Mouse (Mus musculus) forebrain, embryonic 15.5 days (tissue): ENCODE results near the gene Fbxl17. TPM values are rescaled to one million over a fixed set of nuclear protein-coding genes. Genes with fewer than 3 reads are reported as not detected.

Experiments used
- ATAC-seq: fragments of 200-750 bp; cut with Nextera tagmentation; replicated peaks from 2 replicates; pipeline ENCODE4 v1.8.0; 2017; ENCODE audit warnings: mild to moderate bottlenecking, moderate TSS enrichment, moderate library complexity
- H3K27ac ChIP-seq: fragments of 300-500 bp; sonication (generic); replicated peaks from 2 replicates; pipeline ENCODE4 v1.5.1; 2015; ENCODE audit warnings: mild to moderate bottlenecking, inconsistent platforms
- H3K27me3 ChIP-seq: fragments of 300-500 bp; sonication (generic); 2 replicates; pipeline ENCODE4 v1.6.1; 2015; ENCODE audit warnings: inconsistent platforms
- H3K36me3 ChIP-seq: fragments of 300-500 bp; sonication (generic); 2 replicates; pipeline ENCODE4 v1.6.1; 2015; ENCODE audit warnings: mild to moderate bottlenecking, inconsistent platforms
- H3K4me1 ChIP-seq: fragments of 300-500 bp; sonication (generic); 2 replicates; pipeline ENCODE4 v1.6.1; 2015; ENCODE audit warnings: inconsistent platforms
- H3K4me2 ChIP-seq: fragments of 300-500 bp; sonication (generic); replicated peaks from 2 replicates; pipeline ENCODE4 v1.6.1; 2015; ENCODE audit warnings: mild to moderate bottlenecking, inconsistent platforms
- H3K4me3 ChIP-seq: fragments of 300-500 bp; sonication (generic); 2 replicates; pipeline ENCODE4 v1.5.1; 2015; ENCODE audit warnings: mild to moderate bottlenecking, inconsistent platforms
- H3K9ac ChIP-seq: fragments of 300-500 bp; sonication (generic); replicated peaks from 2 replicates; pipeline ENCODE4 v1.6.1; 2015; ENCODE audit warnings: mild to moderate bottlenecking, inconsistent platforms
- H3K9me3 ChIP-seq: fragments of 300-500 bp; sonication (generic); 2 replicates; pipeline ENCODE4 v1.6.1; 2016; ENCODE audit warnings: inconsistent platforms
- WGBS: fragments of 180-500 bp; shearing (Covaris S2); methylation state at CpG from one replicate; pipeline ENCODE4 v1.1.7; 2015; ENCODE audit warnings: mixed read lengths; 5-methylcytosine and 5-hydroxymethylcytosine counted together
- polyA plus RNA-seq: library from polyadenylated mRNA; unstranded; fragments of >200 nt; fragmentation: Nextera tagmentation; extraction: Ambion mirVana; gene quantifications from 2 replicates; pipeline ENCODE4 v1.2.1, GENCODE M21; 2015

Fbxl17 gene
- polyA plus RNA-seq, 1 experiment from 2014 or later, result 8.7 TPM

GRCm38 (mm10) chr17:63350876-63351509, 148.8 kb downstream of the Fbxl17 start:
- H3K4me2 ChIP-seq, result no peak overlapping the region
- no peak overlapping the region for H3K27ac ChIP-seq
- ATAC-seq, result 0 out of 2 replicates have a peak, but pooled peaks have one; percentile 32
- no peaks in the 10 kb centered on the region for H3K4me1 ChIP-seq
- no peaks in the 10 kb centered on the region for H3K27me3 ChIP-seq
- no peaks in the 10 kb centered on the region for H3K36me3 ChIP-seq
- H3K4me3 ChIP-seq, result no peak overlapping the region
- H3K9me3 ChIP-seq, result no peaks in the 10 kb centered on the region
- no peak overlapping the region for H3K9ac ChIP-seq
- 72% methylated on average over 4 of the region's 4 CpGs for WGBS

- no peaks in the 10 kb centered on the region for H3K27me3 ChIP-seq
- no peak overlapping the region for H3K4me3 ChIP-seq
- H3K4me2 ChIP-seq, result no peak overlapping the region
- 83% methylated on average over 5 of the region's 5 CpGs for WGBS
- no peak overlapping the region for H3K9ac ChIP-seq
- H3K36me3 ChIP-seq, result no peaks in the 10 kb centered on the region
- no peak overlapping the region for H3K27ac ChIP-seq
- no peaks in the 10 kb centered on the region for H3K9me3 ChIP-seq
- H3K4me1 ChIP-seq, result no peaks in the 10 kb centered on the region
- no peak for ATAC-seq
Observed at GRCm38 (mm10) chr17:63344101-63344500, 155.7 kb downstream of the Fbxl17 start.

- Histone ChIP-seq H3K4me2 (no peak overlapping the region), H3K9ac (no peak overlapping the region), H3K27me3 (no peaks in the 10 kb centered on the region), H3K4me1 (no peaks in the 10 kb centered on the region), H3K36me3 (no peaks in the 10 kb centered on the region), H3K4me3 (no peak overlapping the region), H3K9me3 (no peaks in the 10 kb centered on the region), H3K27ac (no peak overlapping the region)
- ATAC-seq, result no peak
- WGBS, result 72% methylated on average over 4 of the region's 4 CpGs
Observed at GRCm38 (mm10) chr17:63343076-63343475, 156.7 kb downstream of the Fbxl17 start.

- Histone ChIP-seq H3K4me3 (no peak overlapping the region), H3K36me3 (no peaks in the 10 kb centered on the region), H3K4me1 (no peaks in the 10 kb centered on the region), H3K9ac (no peak overlapping the region), H3K4me2 (no peak overlapping the region), H3K9me3 (no peaks in the 10 kb centered on the region), H3K27me3 (no peaks in the 10 kb centered on the region), H3K27ac (no peak overlapping the region)
- no peak for ATAC-seq
- WGBS, result 81% methylated on average over 11 of the region's 11 CpGs
Observed at GRCm38 (mm10) chr17:63342440-63342839, 157.4 kb downstream of the Fbxl17 start.

GRCm38 (mm10) chr17:63341203-63341602, 158.6 kb downstream of the Fbxl17 start:
- Histone ChIP-seq H3K27ac (no peak overlapping the region), H3K36me3 (no peaks in the 10 kb centered on the region), H3K4me3 (no peak overlapping the region), H3K4me1 (no peaks in the 10 kb centered on the region), H3K9me3 (no peaks in the 10 kb centered on the region), H3K4me2 (no peak overlapping the region), H3K9ac (no peak overlapping the region), H3K27me3 (no peaks in the 10 kb centered on the region)
- no peak for ATAC-seq
- 87% methylated on average over 3 of the region's 3 CpGs for WGBS

GRCm38 (mm10) chr17:63328888-63329287, 170.9 kb downstream of the Fbxl17 start:
- no peaks in the 10 kb centered on the region for H3K36me3 ChIP-seq
- no peak for ATAC-seq
- WGBS, result 89% methylated on average over 2 of the region's 2 CpGs
- no peak overlapping the region for H3K9ac ChIP-seq
- no peak overlapping the region for H3K27ac ChIP-seq
- no peaks in the 10 kb centered on the region for H3K27me3 ChIP-seq
- H3K4me3 ChIP-seq, result no peak overlapping the region
- no peaks in the 10 kb centered on the region for H3K9me3 ChIP-seq
- peaks cover 3% of the 10 kb centered on the region; the same call in 1 of the 2 replicates for H3K4me1 ChIP-seq
- no peak overlapping the region for H3K4me2 ChIP-seq

GRCm38 (mm10) chr17:63326227-63326626, 173.6 kb downstream of the Fbxl17 start:
- Histone ChIP-seq H3K4me1 (peaks cover 6% of the 10 kb centered on the region), H3K27me3 (no peaks in the 10 kb centered on the region), H3K9ac (no peak overlapping the region), H3K27ac (peak overlapping the region; percentile 65), H3K36me3 (no peaks in the 10 kb centered on the region), H3K9me3 (no peaks in the 10 kb centered on the region), H3K4me3 (no peak overlapping the region), H3K4me2 (no peak overlapping the region)
- WGBS, result 78% methylated on average over 5 of the region's 5 CpGs
- peak; percentile 59; the same call in 1 of the 2 replicates for ATAC-seq

GRCm38 (mm10) chr17:63324672-63325071, 175.1 kb downstream of the Fbxl17 start:
- WGBS, result 96% methylated on average over 2 of the region's 2 CpGs
- H3K4me2 ChIP-seq, result no peak overlapping the region

GRCm38 (mm10) chr17:63324039-63324438, 175.8 kb downstream of the Fbxl17 start:
- H3K27me3 ChIP-seq, result no peaks in the 10 kb centered on the region
- H3K9ac ChIP-seq, result no peak overlapping the region
- 0 out of 2 replicates have a peak, but pooled peaks have one; percentile 36 for ATAC-seq
- peaks cover 15% of the 10 kb centered on the region for H3K4me1 ChIP-seq
- H3K9me3 ChIP-seq, result no peaks in the 10 kb centered on the region
- H3K4me3 ChIP-seq, result no peak overlapping the region
- H3K27ac ChIP-seq, result no peak overlapping the region
- no peak overlapping the region for H3K4me2 ChIP-seq
- 40% methylated on average over 2 of the region's 2 CpGs for WGBS
- no peaks in the 10 kb centered on the region for H3K36me3 ChIP-seq

More at GRCm38 (mm10) chr17:63324672-63325071, 175.1 kb downstream of the Fbxl17 start:
- H3K4me1 ChIP-seq, result peaks cover 14% of the 10 kb centered on the region
- no peaks in the 10 kb centered on the region for H3K36me3 ChIP-seq
- ATAC-seq, result no peak
- no peak overlapping the region for H3K9ac ChIP-seq
- H3K27me3 ChIP-seq, result no peaks in the 10 kb centered on the region
- no peak overlapping the region for H3K4me3 ChIP-seq
- no peak overlapping the region for H3K27ac ChIP-seq
- H3K9me3 ChIP-seq, result no peaks in the 10 kb centered on the region

GRCm38 (mm10) chr17:63322846-63323245, 177.0 kb downstream of the Fbxl17 start:
- Histone ChIP-seq H3K9ac (no peak overlapping the region), H3K4me2 (no peak overlapping the region), H3K4me1 (peaks cover 15% of the 10 kb centered on the region), H3K4me3 (no peak overlapping the region), H3K9me3 (no peaks in the 10 kb centered on the region), H3K27me3 (no peaks in the 10 kb centered on the region), H3K36me3 (no peaks in the 10 kb centered on the region), H3K27ac (no peak overlapping the region)
- no peak for ATAC-seq
- WGBS, result 88% methylated on average over 7 of the region's 7 CpGs

GRCm38 (mm10) chr17:63321290-63321689, 178.5 kb downstream of the Fbxl17 start:
- Histone ChIP-seq H3K9me3 (no peaks in the 10 kb centered on the region), H3K4me3 (no peak overlapping the region), H3K4me1 (peaks cover 15% of the 10 kb centered on the region), H3K27ac (no peak overlapping the region), H3K27me3 (no peaks in the 10 kb centered on the region), H3K9ac (no peak overlapping the region), H3K36me3 (no peaks in the 10 kb centered on the region), H3K4me2 (no peak overlapping the region)
- 24% methylated on average over 5 of the region's 5 CpGs for WGBS
- ATAC-seq, result no peak

- no peaks in the 10 kb centered on the region for H3K9me3 ChIP-seq
Observed at GRCm38 (mm10) chr17:63317518-63317917, 182.3 kb downstream of the Fbxl17 start.

More at GRCm38 (mm10) chr17:63317518-63317917, 182.3 kb downstream of the Fbxl17 start:
- H3K9ac ChIP-seq, result no peak overlapping the region
- no peak overlapping the region for H3K27ac ChIP-seq
- no peak; the same call in 1 of the 2 replicates for ATAC-seq
- WGBS, result 49% methylated on average over 7 of the region's 7 CpGs
- no peak overlapping the region for H3K4me2 ChIP-seq
- H3K36me3 ChIP-seq, result no peaks in the 10 kb centered on the region
- no peaks in the 10 kb centered on the region for H3K27me3 ChIP-seq
- H3K4me1 ChIP-seq, result peaks cover 19% of the 10 kb centered on the region
- H3K4me3 ChIP-seq, result no peak overlapping the region
